Mouse (Mus musculus): ENCODE results near the gene Grb7. TPM values are rescaled to one million over a fixed set of nuclear protein-coding genes. Genes with fewer than 3 reads are reported as not detected.

The Grb7 gene
- total and polyA plus RNA-seq, 3 experiments: 4.5 to 11.5 (median 8.0) TPM

- H3K79me2 ChIP-seq (replicated peaks; ENCODE audit: control insufficient read depth, extremely low read depth, insufficient read depth, poor library complexity, severe bottlenecking): no peaks in the 10 kb centered on the region
- H3K9ac ChIP-seq (ENCODE audit: insufficient read depth, low read depth): peak overlapping the region; percentile 80
- H3K27ac ChIP-seq (ENCODE audit: insufficient read depth, low read depth): peak overlapping the region; percentile 9; the same call in 1 of the 2 replicates
- TF ChIP-seq JUND (conservative IDR thresholded peaks at IDR 0.05; ENCODE audit: low read depth, low read length) (no peak), TBP (conservative IDR thresholded peaks at IDR 0.05; ENCODE audit: low read depth, low read length) (no peak), IRF4 (IDR thresholded peaks at IDR 0.05; ENCODE audit: low read depth, low read length) (no peak), ZNF384 (IDR thresholded peaks at IDR 0.05; ENCODE audit: low read depth, low read length) (no peak), PAX5 (IDR thresholded peaks at IDR 0.05; ENCODE audit: low read length) (no peak), MAZ (IDR thresholded peaks at IDR 0.05; ENCODE audit: low read depth, low read length) (no peak), NELFE (IDR thresholded peaks at IDR 0.05; ENCODE audit: low read depth, low read length) (no peak), RAD21 (IDR thresholded peaks at IDR 0.05; ENCODE audit: low read depth, low read length) (no peak), BHLHE40 (IDR thresholded peaks at IDR 0.05; ENCODE audit: low read depth, low read length) (no peak), E2F4 (IDR thresholded peaks at IDR 0.05; ENCODE audit: insufficient replicate concordance, low read depth, low read length) (no peak), HCFC1 (IDR thresholded peaks at IDR 0.05; ENCODE audit: low read depth, low read length) (no peak), SMC3 (IDR thresholded peaks at IDR 0.05; ENCODE audit: low read depth, low read length) (no peak), KAT2A (IDR thresholded peaks at IDR 0.05; ENCODE audit: insufficient replicate concordance, low read length) (no peak), USF2 (conservative IDR thresholded peaks at IDR 0.05; ENCODE audit: low read depth, low read length) (no peak), POLR2AphosphoS2 (IDR thresholded peaks at IDR 0.05; ENCODE audit: low read depth, low read length) (no peak), ZC3H11A (IDR thresholded peaks at IDR 0.05; ENCODE audit: low read depth, low read length) (no peak), ELF1 (IDR thresholded peaks at IDR 0.05; ENCODE audit: low read depth, low read length) (no peak), MXI1 (IDR thresholded peaks at IDR 0.05; ENCODE audit: low read depth, low read length) (no peak)
- peak overlapping the region; percentile 85 for H3K4me2 ChIP-seq (ENCODE audit: insufficient read depth, low read depth, poor library complexity, severe bottlenecking)
- no peaks in the 10 kb centered on the region for H3K9me3 ChIP-seq (replicated peaks; ENCODE audit: low read length)
- peak overlapping the region; percentile 48 to 68 (median 61) for H3K4me3 ChIP-seq (replicated peaks in 1 of 3; ENCODE audit: low read depth in 2 of 3, low read length in 2 of 3, poor library complexity in 1 of 3)
- peaks cover 10 to 15% of the 10 kb centered on the region in 2 experiments for H3K4me1 ChIP-seq (ENCODE audit: control insufficient read depth in 1 of 2, insufficient read depth in 2 of 2)
- dilution Hi-C loops (cut with MboI; ENCODE audit: extremely low pct_ligation_motif_present, extremely low pct_unique_long_range_greater_than_20kb, low sequenced_read_pairs) (no loop called here), in situ Hi-C loops (cut with MboI; ENCODE audit: low pct_ligation_motif_present, low pct_unique_long_range_greater_than_20kb, low sequenced_read_pairs) (no loop called here)
- peak; percentile 40 for DNase-seq (ENCODE audit: extremely low read depth)
- H3K27me3 ChIP-seq (replicated peaks): peaks cover 23% of the 10 kb centered on the region
- H3K36me3 ChIP-seq (replicated peaks in 1 of 2; ENCODE audit: control insufficient read depth in 1 of 2, insufficient read depth in 1 of 2, low read length in 1 of 2): peaks cover 0 to 6% of the 10 kb centered on the region in 2 experiments
These were observed 45.4 kb upstream of the Grb7 start for GRCm38 (mm10) chr11:98400816-98401215.

GRCm38 (mm10) chr11:98406621-98407020, 39.6 kb upstream of the Grb7 start:
- Histone ChIP-seq H3K36me3 (replicated peaks in 1 of 2; ENCODE audit: control insufficient read depth in 1 of 2, insufficient read depth in 1 of 2, low read length in 1 of 2) (no peaks in the 10 kb centered on the region), H3K9ac (ENCODE audit: insufficient read depth, low read depth) (no peak overlapping the region), H3K79me2 (replicated peaks; ENCODE audit: control insufficient read depth, extremely low read depth, insufficient read depth, poor library complexity, severe bottlenecking) (no peaks in the 10 kb centered on the region), H3K27ac (ENCODE audit: insufficient read depth, low read depth) (no peak overlapping the region), H3K27me3 (replicated peaks) (peaks cover 74% of the 10 kb centered on the region), H3K9me3 (replicated peaks; ENCODE audit: low read length) (no peaks in the 10 kb centered on the region), H3K4me1 (ENCODE audit: control insufficient read depth in 1 of 2, insufficient read depth in 2 of 2) (no peaks in the 10 kb centered on the region), H3K4me3 (replicated peaks in 1 of 3; ENCODE audit: low read depth in 2 of 3, low read length in 2 of 3, poor library complexity in 1 of 3) (no peak overlapping the region), H3K4me2 (ENCODE audit: insufficient read depth, low read depth, poor library complexity, severe bottlenecking) (no peak overlapping the region)
- no peak for TF ChIP-seq ZC3H11A (IDR thresholded peaks at IDR 0.05; ENCODE audit: low read depth, low read length)
- no peak for TF ChIP-seq SMC3 (IDR thresholded peaks at IDR 0.05; ENCODE audit: low read depth, low read length)
- TF ChIP-seq RCOR1 (conservative IDR thresholded peaks at IDR 0.05; ENCODE audit: low read depth, low read length): no peak
- TF ChIP-seq TCF12 (IDR thresholded peaks at IDR 0.05; ENCODE audit: low read depth, low read length): no peak
- no peak for TF ChIP-seq JUN (IDR thresholded peaks at IDR 0.05; ENCODE audit: insufficient read depth, low read depth, low read length)
- TF ChIP-seq NELFE (IDR thresholded peaks at IDR 0.05; ENCODE audit: low read depth, low read length): no peak
- no peak for TF ChIP-seq ELF1 (IDR thresholded peaks at IDR 0.05; ENCODE audit: low read depth, low read length)
- no peak for TF ChIP-seq MAZ (IDR thresholded peaks at IDR 0.05; ENCODE audit: low read depth, low read length)
- TF ChIP-seq CHD2 (IDR thresholded peaks at IDR 0.05; ENCODE audit: low read length): no peak
- no peak for TF ChIP-seq GABPA (IDR thresholded peaks at IDR 0.05; ENCODE audit: insufficient replicate concordance, low read depth, low read length)
- TF ChIP-seq NRF1 (IDR thresholded peaks at IDR 0.05; ENCODE audit: low read depth, low read length): no peak
- no peak for TF ChIP-seq CTCF (conservative IDR thresholded peaks at IDR 0.05 in 1 of 2, IDR thresholded peaks at IDR 0.05 in 1 of 2; ENCODE audit: low read depth in 2 of 2, low read length in 2 of 2)
- TF ChIP-seq PAX5 (IDR thresholded peaks at IDR 0.05; ENCODE audit: low read length): no peak
- TF ChIP-seq MAX (IDR thresholded peaks at IDR 0.05; ENCODE audit: low read length): no peak
- DNase-seq (ENCODE audit: extremely low read depth): no peak
- in situ Hi-C loops (cut with MboI; ENCODE audit: low pct_ligation_motif_present, low pct_unique_long_range_greater_than_20kb, low sequenced_read_pairs): no loop called here
- dilution Hi-C loops (cut with MboI; ENCODE audit: extremely low pct_ligation_motif_present, extremely low pct_unique_long_range_greater_than_20kb, low sequenced_read_pairs): no loop called here
